Mouse (Mus musculus): ENCODE results near the gene Trpc5.

The Trpc5 gene

DNA sequence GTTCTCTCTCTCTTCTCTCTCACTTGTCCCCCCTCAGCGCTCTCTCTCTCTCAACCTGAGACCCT lies at the start of gene Trpc5:
Gene Trpc5 (minus strand): TSS at position 39 of the 65 bp plus-strand sequence.
- DNase-seq, result no peak

DNA sequence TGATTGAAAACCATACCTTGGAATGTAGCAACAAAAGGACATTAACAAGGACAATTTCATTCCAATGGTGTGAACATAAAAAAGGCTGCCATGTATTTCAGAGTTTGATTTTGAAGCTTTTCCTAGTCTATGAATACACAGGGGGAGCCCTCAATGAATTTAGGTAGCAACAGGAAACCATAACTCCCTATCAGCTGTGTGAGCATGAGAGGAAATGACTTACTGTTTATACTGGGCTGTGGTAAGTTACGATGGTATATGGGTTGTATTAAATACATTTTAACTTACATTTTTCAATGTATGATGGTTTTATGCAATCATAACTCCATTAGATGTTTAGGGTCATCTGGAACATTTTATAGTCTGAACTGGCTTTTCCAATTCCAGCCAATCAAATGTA lies 28.4 kb upstream of the Trpc5 start:
- no peak for DNase-seq

DNA sequence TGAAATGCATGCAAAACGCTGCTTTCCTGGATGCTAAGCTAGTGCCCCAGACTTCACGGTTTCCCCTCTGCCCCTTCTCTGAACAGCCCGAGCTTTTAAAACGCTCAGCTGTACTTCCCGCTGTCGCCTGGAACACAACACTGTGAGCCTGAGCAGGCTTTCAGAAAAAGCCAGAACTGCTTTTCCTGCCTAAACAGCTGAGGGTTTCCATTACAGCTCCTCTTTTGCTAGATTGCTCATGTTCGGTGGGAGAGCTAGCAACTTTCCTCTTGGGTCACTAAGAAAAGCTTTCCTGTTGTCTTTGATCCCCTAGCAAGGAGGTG lies 1.8 kb upstream of the Trpc5 start:
- DNase-seq, result no peak

DNA sequence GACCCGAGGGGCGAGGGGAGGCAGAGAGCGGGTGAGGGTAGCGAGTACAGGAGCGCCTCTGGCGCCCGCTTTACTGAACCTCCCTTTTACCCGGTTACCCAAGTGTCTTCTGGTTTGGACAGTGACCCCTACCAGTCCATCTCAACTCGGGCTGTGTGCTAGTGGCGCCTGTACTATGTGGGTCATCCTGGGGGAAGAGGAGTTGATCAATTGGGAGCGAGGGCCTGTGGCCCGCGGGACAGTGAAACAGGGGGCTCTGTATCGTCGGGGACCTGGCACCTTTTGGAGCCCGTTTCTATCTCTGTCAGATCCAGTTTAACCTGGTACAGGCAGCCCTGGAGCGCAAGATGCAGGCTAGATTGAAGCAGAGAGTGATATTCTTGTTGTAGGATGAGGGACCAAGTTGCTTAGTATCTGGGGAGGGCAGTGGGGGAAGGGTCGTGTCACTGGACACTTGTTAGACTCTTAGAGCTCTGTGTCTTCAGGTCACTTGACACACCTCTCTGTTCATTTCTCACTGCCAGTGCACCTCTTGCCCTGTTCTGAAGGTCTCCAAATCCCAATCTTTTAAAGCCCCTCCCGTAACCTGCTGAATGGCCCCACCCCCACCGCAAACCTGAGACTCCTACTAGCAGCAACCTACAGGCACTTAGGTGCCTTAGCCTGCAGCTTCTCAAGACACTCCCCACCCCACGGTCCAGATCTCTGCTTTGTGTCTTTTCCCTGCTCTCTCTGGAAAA lies 1.3 kb upstream of the Trpc5 start:
- peak in 1 of 2 experiments; percentile 24 for DNase-seq

DNA sequence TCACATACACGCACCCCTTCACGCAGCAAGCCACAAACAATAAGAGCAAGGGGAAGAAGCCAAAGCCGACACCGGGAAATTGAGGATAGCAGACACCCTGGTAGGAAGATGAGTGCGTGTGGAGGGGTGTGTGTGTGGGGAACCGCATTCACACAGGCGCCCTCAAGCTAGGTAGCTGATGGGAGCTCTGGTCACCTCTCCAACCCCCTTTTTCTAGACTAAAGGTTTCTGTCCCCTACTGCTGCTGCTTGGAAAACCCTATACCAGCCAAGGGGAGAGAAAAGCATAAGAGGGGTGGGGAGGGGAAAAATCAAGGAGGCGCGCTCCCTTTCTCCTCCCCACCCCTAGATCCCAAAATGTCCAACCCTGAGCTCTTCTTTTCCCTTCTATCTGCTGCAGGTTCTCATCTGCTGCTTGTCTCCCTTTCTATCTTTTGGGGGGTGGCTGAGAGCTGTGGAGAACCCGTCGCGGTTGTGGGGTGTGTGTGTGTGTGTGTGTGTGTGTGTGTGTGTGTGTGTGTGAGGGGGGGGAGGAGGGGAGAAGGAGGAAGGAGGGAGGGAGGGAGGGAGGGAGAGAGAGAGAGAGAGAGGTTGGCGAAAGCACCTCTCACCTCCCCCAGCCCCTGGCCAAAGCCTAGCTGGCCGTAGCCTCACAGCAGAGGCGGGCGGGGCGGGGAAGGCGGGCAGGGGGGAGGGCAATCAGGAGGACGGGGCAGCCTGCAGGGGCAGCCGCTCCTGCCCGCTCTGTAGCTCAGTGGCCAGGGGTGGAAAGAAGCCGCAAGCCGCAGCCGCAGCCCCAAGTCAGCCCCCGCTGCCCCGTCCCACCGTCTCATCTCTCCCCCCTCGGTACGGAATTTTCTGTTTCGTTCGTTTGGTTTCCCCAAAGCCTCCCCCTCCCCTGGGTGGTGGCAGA lies 483 bp upstream of the Trpc5 start, which contains the start of gene Rtl4:
Gene Rtl4 (plus strand): TSS at position 701 of the 912 bp plus-strand sequence.
- DNase-seq, result peak in 1 of 2 experiments; percentile 29

DNA sequence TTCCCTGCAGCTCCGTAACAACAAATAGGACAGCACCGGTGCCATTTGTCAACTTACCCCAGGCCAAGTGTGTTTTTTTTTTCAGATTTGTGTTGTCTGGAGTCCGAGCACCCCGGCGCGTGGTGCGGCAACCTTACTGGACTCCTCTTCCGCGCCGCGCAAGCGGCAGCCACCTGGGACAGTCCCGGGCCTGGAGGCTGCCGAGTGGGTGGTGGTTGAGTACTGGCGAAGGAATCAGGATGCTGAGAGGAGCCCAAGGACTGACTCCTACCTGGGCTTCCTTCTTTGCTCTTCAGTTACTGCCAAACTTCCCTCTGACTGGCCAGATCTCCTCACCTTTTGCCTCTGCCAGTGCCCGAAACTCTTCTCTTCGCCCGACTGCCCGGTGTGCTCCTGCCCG lies 238 bp downstream of the Trpc5 start:
- DNase-seq, result peak in 1 of 2 experiments; percentile 26

DNA sequence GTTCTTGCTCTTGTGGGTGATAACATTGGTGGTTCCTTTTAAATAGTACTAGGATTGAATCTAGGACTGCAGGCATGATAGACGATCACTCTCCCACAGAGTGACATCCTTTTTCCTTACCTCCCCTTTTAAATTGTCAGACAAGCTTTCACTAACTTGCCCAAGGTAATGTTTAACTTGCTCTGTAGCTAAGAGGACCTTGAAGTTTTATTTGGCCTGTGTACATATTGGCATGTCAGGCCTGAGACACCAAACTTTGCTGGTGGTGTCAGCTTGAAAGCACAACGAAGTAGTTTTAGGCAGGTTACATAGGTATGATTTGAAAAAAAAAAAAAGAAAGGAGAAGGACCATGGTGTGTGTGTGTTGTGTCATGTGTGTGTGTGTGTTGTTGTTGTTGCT lies 35.8 kb downstream of the Trpc5 start:
- no peak for DNase-seq

DNA sequence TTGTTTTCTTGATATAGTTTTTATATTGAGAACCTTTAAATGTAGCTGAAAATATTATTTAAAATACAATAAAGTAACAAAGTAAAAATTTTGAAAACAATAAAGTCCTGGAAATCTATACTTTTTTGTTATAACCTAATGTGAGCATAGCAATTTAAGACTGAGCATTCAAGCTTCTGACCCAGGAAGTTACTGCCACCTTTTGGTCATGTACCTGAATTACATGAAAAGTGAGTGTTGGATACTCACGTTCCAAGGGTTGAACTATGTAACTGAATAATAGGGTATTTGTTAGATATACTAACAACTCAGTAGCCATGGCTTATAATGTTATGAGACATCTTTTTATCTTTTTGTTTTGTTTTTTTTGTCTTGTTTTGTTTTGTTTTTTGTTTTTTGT lies 42.6 kb downstream of the Trpc5 start:
- no peak for DNase-seq

DNA sequence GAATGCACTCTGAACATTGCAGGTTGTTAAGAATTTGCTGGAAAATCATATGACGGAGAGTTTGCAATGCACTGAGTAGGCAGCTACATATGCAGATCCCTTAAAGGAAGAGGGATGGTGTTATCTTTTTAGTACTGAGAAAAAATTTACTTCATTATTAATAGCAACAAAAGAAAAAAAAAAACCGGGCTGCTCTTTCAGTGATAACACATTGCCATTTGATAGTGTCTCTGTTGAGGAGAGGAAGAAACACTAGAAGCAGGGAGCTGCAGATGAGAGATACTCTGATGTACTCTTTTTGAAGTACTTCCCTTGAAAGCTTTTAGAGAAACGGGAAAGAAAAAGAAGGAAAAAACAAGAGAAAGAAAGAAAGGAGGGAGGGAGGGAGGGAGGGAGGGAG lies 43.2 kb downstream of the Trpc5 start:
- no peak for DNase-seq

DNA sequence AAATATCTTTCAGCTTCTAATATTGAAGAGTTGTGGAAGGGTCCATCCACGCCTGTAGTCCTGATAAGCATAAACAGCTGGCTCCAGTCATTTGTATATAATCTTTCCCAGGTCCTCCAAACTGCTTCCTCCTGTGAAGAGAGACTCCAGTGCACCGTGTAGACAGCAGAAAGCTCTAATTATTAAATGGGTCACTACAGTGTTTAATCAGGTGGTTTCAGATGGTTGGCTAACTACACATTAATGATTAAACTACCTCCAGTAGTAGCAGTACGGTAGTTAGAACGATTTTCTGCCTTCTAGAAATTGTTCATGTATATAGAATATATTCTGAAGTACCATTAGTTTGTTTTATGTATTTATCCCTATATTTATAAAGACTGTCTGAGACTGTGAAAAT lies 75.2 kb downstream of the Trpc5 start:
- no peak for DNase-seq

DNA sequence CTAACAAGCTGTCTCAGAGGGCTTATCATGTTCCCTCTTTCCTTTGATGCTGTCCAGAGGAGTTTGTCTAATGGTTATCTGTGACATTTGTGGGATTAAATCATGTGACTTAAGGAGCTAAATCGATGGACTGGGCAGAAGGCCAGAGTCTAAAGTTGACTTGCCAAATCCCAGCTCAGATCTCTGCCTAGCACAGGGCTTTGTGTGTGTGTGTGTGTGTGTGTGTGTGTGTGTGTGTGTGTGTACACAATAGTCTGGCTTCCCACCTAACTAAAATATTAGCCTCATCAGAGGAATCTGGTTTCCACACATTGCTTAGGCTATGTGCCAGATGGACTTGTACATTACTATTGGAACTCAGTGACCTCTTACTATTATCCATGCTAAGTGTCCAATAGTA lies 151.5 kb downstream of the Trpc5 start:
- DNase-seq, result no peak

DNA sequence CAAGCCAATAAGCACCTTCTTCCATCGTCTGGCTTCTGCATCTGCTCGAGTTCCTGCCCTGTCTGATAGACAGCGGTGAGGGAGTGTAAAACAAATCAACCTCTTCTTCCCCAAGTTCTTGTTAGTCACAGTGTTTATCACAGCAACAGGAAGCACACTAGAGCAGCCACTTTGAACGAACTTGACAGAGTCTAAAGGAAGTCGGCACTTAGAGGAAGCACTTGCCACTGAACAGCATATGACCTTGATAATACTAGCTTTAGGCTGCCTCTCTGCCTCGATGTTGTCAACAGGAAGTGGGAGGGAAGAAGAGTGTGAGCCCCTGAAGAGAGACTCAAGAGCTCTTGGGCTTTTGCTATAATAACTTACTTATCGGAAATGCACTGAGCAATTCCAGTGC lies 161.9 kb downstream of the Trpc5 start:
- no peak for DNase-seq

DNA sequence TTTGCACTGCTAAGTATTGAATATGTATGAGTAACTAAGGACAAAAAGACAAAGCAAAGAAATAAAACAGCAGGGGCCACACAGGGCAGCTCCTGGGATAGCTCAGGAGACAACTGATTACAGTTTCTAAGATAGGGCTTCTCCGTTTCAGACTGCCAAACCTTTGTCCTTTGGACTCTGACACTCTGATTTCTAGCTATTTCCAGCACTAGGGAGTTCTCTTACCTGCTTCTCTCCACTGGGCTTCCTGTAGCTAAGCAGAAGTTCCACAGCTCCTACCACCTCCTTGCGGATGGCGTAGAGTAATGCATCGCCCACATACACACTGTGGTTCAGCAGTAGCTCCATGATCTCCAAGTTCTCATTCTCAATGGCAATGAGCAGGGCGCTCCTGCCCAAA lies 164.7 kb downstream of the Trpc5 start:
- DNase-seq, result no peak

DNA sequence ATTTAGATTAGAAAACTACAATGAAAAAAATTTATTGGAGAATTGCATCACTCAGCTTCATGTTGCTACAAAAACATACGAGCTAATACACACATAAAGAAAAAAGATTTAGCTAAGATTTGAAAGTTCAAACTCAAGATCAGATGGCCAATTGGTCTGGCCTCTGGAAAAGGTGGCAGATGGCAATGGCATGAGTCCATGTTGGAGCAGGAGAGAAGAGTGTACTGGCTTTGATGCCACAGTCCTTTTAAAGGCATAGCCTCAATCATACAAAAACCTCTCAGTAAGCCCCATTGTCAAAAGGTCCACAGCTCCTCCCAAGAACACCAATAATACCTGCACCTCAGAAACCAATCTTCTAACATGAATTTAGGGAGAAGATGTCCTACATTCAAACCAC lies 196.6 kb downstream of the Trpc5 start:
- no peak for DNase-seq

DNA sequence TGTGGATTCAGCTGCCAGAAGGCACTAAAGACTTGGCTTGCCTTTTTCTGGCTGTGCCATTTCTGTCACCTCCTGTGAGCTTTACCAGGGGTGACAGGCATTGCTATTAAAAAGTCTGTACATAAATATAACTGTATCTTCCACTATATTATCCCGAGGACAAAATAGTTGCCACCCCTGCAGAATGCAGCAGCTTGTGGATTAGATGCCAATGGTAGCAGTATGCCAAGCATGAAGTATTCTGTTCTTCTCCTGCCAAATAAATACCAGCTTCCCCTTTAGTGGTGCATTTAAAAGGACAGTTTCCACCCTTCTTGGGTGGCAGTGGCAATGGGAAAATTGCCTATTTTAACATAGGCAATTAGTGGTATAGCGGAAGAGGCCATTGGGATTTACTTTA lies 223.6 kb downstream of the Trpc5 start:
- no peak for DNase-seq

DNA sequence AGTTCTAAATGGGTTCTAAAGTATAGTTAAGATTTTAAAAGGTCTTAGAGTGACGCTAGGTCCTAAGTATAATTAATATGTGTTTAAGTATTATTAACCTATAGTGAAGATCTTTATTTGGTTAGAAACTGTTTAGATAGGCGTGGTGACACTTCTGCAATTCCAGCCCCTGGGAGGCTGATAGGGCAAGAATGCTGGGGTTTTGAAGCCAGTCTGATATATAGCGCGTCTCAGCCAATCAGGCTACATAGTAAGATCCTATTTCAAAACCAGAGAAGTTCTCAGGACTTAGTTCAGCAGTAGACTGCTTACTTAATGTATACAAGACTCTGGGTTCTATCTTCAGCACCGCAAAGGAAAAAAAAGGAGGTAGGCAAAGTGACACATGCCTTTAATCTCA lies 231.7 kb downstream of the Trpc5 start, which contains the start of gene Trpc5os:
Gene Trpc5os (plus strand): TSS at position 301 of the 400 bp plus-strand sequence.
- no peak for DNase-seq

DNA sequence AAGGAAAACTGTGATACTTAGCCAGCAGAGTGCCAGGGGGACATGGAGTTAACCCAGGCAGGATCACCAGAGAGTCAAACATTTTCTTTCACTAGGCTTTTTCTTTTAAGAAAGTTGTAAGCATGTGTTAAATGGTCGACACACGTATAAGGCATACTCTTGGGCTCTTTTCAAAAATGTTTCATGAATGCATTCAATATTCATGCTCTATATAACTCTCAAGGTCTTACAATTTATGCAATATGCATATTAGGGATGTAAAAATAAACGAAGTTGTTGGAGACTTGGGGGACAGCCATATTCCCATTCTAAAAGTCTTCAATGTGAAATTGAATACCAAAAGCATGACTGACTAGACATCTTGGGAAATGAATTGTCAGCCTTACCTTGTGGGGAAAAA lies 264.1 kb downstream of the Trpc5 start:
- no peak for DNase-seq

DNA sequence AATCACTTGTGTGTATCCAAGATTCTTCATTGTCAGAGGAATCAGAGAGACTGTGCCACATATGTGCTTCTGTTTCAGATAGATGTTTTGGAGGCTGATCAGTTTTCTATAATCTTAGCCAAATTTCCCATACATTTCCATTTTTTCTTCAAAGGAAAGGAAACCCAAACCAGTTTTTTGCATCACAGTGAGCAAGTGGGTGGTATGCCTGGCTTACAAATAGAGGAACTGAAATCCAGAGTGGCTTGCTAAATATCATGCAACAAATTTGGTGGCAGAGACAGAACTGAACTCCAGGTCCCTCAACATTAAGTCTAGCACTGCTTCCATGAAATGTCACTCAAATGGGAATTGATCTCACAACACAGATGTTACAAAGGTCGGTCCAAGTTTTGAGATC lies 266.9 kb downstream of the Trpc5 start:
- DNase-seq, result no peak

DNA sequence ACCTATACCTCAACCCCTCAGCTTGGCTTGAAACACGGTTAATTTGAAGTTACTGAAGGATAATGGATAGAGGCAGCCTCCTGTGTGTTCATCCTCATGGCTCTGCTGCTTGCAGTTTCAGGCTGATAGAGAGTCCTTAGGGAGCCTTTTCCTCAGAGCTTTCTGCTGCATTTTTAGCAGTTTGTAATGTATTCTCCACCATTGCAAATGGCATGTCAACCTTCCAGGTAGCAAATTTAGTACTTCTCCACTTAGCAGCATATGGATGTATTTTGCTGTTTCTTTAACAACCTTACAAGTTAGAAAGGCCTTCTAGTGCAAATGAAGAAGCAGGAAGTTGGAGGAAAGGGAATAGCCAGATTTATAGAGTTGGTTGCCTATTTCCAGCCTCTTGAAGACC lies 267.7 kb downstream of the Trpc5 start:
- no peak for DNase-seq

DNA sequence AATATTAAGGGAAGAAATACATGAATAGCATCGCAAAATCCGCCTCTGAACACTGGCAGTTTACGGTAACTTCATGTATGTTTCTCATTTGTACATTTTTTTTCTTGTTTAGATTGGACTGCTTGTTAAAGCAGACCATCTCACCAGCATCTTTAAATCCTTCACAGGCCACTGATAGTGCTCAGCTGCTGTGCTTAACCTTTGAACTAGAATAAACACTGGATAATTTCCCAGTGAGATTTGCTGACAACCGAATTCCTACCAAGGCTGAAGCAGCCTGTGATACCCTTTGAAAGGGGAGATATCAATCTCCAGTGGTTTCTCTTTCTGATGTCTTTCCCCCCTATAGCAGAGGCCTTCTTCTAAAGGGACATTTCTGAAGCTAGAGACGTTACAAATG lies 279.9 kb downstream of the Trpc5 start:
- DNase-seq, result no peak

DNA sequence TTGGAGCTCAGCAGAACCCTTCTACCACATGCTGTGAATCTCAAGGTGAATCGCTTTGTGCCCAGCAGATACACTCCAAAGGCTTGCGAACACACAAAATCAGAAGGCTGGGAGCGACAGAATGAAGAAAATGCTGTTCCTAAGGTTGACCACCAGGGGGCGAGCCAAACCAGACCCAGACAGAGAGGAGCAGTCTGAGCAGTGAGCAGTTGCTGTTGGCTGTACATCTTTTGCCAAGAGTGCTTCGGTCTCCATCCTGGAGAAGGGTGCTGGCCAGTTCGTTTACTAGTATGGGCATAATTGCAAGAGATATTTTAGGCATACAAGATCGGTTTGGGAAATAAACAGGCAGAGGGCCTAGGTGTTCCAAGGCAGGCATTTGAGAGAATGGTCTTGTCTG lies 284.5 kb downstream of the Trpc5 start:
- peak; percentile 10 to 35 for DNase-seq

DNA sequence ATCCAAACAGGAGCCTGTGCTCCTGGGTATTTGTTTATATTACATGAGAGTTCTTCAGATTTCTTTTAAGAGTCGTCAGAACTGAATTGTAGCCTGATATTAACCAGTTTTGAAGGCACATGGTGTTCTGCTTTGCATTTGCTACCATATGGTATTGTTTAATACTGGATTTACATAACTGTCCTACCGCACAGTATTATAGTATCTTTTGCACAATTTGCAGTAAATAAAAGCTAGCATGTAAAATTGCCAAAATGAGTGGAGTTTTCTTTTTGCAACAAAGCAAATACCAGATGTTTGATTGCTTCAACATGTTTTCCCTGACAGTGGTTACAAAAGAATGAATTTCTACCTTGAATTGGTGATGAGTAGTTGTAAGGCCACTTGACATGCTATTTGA lies 313.8 kb downstream of the Trpc5 start:
- no peak for DNase-seq

DNA sequence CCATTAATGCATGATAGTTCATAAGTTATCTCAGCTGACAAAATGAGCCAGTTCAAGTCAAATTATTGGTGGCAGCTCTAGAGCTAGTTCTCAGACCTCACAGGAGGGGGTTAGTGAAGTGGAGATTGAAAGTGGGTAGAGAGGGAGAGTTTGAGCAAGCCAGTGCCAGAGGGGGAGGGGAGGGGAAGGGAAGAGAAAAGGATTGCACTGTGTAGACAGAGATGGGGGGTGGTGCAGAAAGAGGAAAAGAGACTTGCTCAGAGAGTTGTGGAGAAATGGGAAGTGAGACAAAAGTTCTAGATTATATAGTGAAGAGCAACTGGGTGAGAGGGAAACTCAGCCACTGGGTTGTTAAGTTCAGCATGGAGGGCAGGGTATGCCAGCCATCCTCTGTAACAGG lies 349.6 kb downstream of the Trpc5 start:
- DNase-seq, result no peak

DNA sequence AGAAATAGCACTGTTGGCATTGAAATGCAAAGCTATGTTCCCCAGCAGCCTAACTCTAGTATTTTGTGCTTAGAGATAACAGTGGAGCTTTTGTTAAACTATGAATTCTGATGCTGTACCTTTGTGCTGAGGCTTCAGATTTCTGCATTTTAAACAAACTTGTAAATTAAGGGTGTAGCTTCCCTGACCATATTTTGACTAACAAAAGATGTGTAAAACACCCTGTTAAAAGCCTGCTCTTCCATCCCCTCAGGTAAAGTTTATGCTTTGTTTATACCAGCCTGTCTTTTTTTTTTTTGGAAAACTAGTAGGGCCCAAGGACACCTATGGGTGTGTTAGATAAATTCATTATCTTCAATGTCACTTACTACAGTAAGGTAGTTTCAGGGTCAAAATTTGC lies 350.0 kb downstream of the Trpc5 start:
- no peak for DNase-seq
